Mouse (Mus musculus) midbrain, embryonic 15.5 days (tissue): ENCODE measurements around the gene Cbx6. TPM values are rescaled to one million over a fixed set of nuclear protein-coding genes. Genes with fewer than 3 reads are reported as not detected.
A peak's percentile ranks its signal among the peaks of the same experiment; 100 is the strongest.

Experiments used
- ATAC-seq: fragments of 200-750 bp; cut with Nextera tagmentation; replicated peaks from 2 replicates; pipeline ENCODE4 v1.8.0; 2017; ENCODE audit warnings: moderate TSS enrichment
- H3K27ac ChIP-seq: fragments of 300-500 bp; sonication (generic); 2 replicates; pipeline ENCODE4 v1.5.1; 2015; ENCODE audit warnings: mild to moderate bottlenecking, inconsistent platforms
- H3K27me3 ChIP-seq: fragments of 300-500 bp; sonication (generic); replicated peaks from 2 replicates; pipeline ENCODE4 v1.6.1; 2015; ENCODE audit warnings: inconsistent platforms
- H3K36me3 ChIP-seq: fragments of 300-500 bp; sonication (generic); replicated peaks from 2 replicates; pipeline ENCODE4 v1.6.1; 2015; ENCODE audit warnings: inconsistent platforms
- H3K4me1 ChIP-seq: fragments of 300-500 bp; sonication (generic); 2 replicates; pipeline ENCODE4 v1.6.1; 2015; ENCODE audit warnings: inconsistent platforms
- H3K4me2 ChIP-seq: fragments of 300-500 bp; sonication (generic); 2 replicates; pipeline ENCODE4 v1.6.1; 2015; ENCODE audit warnings: inconsistent platforms, mild to moderate bottlenecking, moderate library complexity
- H3K4me3 ChIP-seq: fragments of 300-500 bp; sonication (generic); 2 replicates; pipeline ENCODE4 v1.5.1; 2015; ENCODE audit warnings: mild to moderate bottlenecking, inconsistent platforms
- H3K9ac ChIP-seq: fragments of 300-500 bp; sonication (generic); 2 replicates; pipeline ENCODE4 v1.6.1; 2015; ENCODE audit warnings: mild to moderate bottlenecking, inconsistent platforms
- H3K9me3 ChIP-seq: fragments of 300-500 bp; sonication (generic); 2 replicates; pipeline ENCODE4 v1.6.1; 2016; ENCODE audit warnings: inconsistent platforms
- WGBS: fragments of 180-500 bp; shearing (Covaris S2); methylation state at CpG from one replicate; pipeline ENCODE4 v1.1.7; 2015; ENCODE audit warnings: mixed read lengths; 5-methylcytosine and 5-hydroxymethylcytosine counted together
- polyA plus RNA-seq: library from polyadenylated mRNA; unstranded; fragments of >200 nt; fragmentation: Nextera tagmentation; extraction: Ambion mirVana; gene quantifications from 2 replicates; pipeline ENCODE4 v1.2.1, GENCODE M21; 2015

Cbx6 gene
- polyA plus RNA-seq, 1 experiment from 2014 or later, result 70.6 TPM

- WGBS, result under 1% methylated on average over 50 of the region's 50 CpGs
- peak overlapping the region; percentile 73 for H3K9ac ChIP-seq
- no peaks in the 10 kb centered on the region for H3K9me3 ChIP-seq
- H3K4me3 ChIP-seq, result peak overlapping the region; percentile 72
- peak overlapping the region; percentile 66 for H3K27ac ChIP-seq
- no peaks in the 10 kb centered on the region for H3K36me3 ChIP-seq
- peak; percentile 98 for ATAC-seq
- no peaks in the 10 kb centered on the region for H3K27me3 ChIP-seq
- peaks cover 34% of the 10 kb centered on the region for H3K4me1 ChIP-seq
- H3K4me2 ChIP-seq, result peak overlapping the region; percentile 82
Measured at GRCm38 (mm10) chr15:79774117-79775027, 60.1 kb downstream of the Cbx6 start.

Other genes starting within 250 kb of the Cbx6 start
- 0.56 and 0.98 TPM in 2 replicates for gene Dmc1, start 229.6 kb downstream of the Cbx6 start, polyA plus RNA-seq
- 5.1 and 6.6 TPM in 2 replicates for gene Fam227a, start 175.7 kb downstream of the Cbx6 start, polyA plus RNA-seq
- gene Cby1, start 175.5 kb downstream of the Cbx6 start, polyA plus RNA-seq, result 92.1 and 99.6 TPM in 2 replicates
- 222 and 226 TPM in 2 replicates for gene Tomm22, start 163.8 kb downstream of the Cbx6 start, polyA plus RNA-seq
- 22.8 and 24.0 TPM in 2 replicates for gene Josd1, start 146.8 kb downstream of the Cbx6 start, polyA plus RNA-seq
- gene Gtpbp1, start 143.8 kb downstream of the Cbx6 start, polyA plus RNA-seq, result 53.7 and 57.4 TPM in 2 replicates
- gene Sun2, start 92.2 kb downstream of the Cbx6 start, polyA plus RNA-seq, result 7.6 and 9.3 TPM in 2 replicates
- gene Dnal4, start 56.8 kb downstream of the Cbx6 start, polyA plus RNA-seq, result 80.6 and 81.1 TPM in 2 replicates
- 52.0 and 54.8 TPM in 2 replicates for gene Nptxr, start 29.9 kb downstream of the Cbx6 start, polyA plus RNA-seq
- 0.42 and 0.98 TPM in 2 replicates for gene Npcd, start 451 bp downstream of the Cbx6 start, polyA plus RNA-seq
- gene Apobec3, start 57.0 kb upstream of the Cbx6 start, polyA plus RNA-seq, result 3.5 and 4.0 TPM in 2 replicates
- 4.7 and 5.8 TPM in 2 replicates for gene Cbx7, start 136.4 kb upstream of the Cbx6 start, polyA plus RNA-seq
- gene Pdgfb, start 180.3 kb upstream of the Cbx6 start, polyA plus RNA-seq, result 4.4 and 4.8 TPM in 2 replicates